Mouse (Mus musculus) bone marrow, adult 2 months (tissue): Measurements from ENCODE around the gene Fzr1.

Experiments
- CTCF ChIP-seq: fragments of 200-500 bp; IDR thresholded peaks from 2 replicates; pipeline ENCODE4 v1.5.1; 2011; ENCODE audit warnings: low read length, control low read depth; ENCODE audit not compliant: control insufficient read depth, insufficient read depth
- POLR2A ChIP-seq: fragments of 200-500 bp; IDR thresholded peaks from 2 replicates; pipeline ENCODE4 v1.6.1; 2011; ENCODE audit warnings: low read depth, mild to moderate bottlenecking, control low read depth, low read length, borderline replicate concordance; ENCODE audit not compliant: control insufficient read depth

DNA sequence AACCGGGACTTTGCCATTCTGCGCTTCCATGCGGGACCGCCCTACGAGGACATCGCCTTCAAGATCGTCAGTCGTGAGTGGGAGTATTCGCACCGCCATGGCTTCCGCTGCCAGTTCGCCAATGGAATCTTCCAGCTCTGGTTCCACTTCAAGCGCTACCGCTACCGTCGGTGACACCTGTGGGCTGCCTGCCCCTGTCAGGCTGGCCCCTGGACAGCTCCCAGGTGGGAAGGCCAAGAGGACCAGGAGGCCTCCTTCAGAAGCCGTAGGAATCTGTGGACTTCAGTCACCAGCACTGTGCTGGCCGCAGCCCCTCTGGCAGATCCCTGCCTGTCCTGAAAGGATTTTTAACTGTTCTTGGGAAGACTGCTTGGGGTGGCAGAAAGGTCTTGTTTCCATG lies 52.5 kb downstream of the Fzr1 start:
- no peak for TF ChIP-seq CTCF
- no peak for TF ChIP-seq POLR2A
